Mouse (Mus musculus): ENCODE results near the gene Gm6096.

Gm6096 gene

GRCm38 (mm10) chr7:34235602-34236001 is 15.2 kb upstream of the Gm6096 start:
- no peak for DNase-seq (ENCODE audit: low spot score)

- DNase-seq (ENCODE audit: low spot score) = no peak
These were observed 12.8 kb upstream of the Gm6096 start for GRCm38 (mm10) chr7:34238086-34238485.

- no peak for DNase-seq (ENCODE audit: low spot score)
These were observed 8.7 kb upstream of the Gm6096 start for GRCm38 (mm10) chr7:34242176-34242575.

DNA sequence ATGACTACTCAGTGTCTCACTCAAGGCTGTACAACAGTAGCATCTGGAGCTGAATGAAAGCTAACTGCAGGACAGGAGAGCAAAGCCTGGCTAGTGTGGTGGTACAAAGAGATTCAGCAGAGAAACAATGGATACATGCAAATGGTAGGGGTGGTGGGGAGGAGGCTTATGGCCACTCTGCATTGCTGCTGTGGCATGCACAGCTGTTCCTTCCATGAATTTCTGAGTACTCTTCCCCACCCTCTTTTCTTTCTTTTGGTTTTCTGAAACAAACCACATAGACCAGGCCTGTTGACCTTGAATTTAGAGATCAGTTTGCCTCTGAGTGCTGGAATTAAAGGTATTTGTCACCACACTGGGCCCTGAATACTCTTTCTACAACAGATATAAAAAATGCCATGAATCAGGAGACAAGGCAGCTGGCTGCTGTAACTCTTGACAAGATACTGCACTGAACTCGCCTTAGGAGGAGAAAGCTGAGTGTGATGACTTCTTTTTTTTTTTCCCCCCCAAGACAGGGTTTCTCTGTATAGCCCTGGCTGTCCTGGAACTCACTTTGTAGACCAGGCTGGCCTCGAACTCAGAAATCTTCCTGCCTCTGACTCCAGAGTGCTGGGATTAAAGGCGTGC is 3.9 kb upstream of the Gm6096 start:
- DNase-seq (ENCODE audit: low spot score) = no peak

GRCm38 (mm10) chr7:34252030-34252429 is 1.2 kb downstream of the Gm6096 start:
- DNase-seq (ENCODE audit: low spot score) = peak; percentile 29

GRCm38 (mm10) chr7:34255137-34255536 is 4.3 kb downstream of the Gm6096 start:
- no peak for DNase-seq (ENCODE audit: low spot score)

GRCm38 (mm10) chr7:34255916-34256315 is 5.1 kb downstream of the Gm6096 start:
- no peak for DNase-seq (ENCODE audit: low spot score)

DNA sequence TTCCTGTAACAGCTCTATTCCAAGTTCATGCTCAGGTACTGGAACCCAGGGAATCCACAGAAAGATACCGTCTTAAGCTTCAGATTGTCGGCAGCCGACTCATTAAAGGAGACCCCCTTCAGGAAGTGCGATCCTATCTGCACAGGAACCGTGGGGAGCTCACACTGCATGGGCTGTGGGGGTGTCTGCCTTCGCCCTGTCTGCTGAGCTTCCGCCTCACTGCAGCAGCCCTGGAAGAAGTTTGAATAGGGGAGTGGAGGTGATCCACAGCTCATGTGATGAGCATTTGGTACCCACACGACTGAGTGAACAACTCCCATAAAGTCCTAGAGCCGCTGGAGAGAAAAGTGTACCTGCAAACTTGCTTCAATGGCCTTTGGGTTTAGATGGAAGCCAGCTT is 6.4 kb downstream of the Gm6096 start:
- DNase-seq (ENCODE audit: low spot score) = no peak

DNA sequence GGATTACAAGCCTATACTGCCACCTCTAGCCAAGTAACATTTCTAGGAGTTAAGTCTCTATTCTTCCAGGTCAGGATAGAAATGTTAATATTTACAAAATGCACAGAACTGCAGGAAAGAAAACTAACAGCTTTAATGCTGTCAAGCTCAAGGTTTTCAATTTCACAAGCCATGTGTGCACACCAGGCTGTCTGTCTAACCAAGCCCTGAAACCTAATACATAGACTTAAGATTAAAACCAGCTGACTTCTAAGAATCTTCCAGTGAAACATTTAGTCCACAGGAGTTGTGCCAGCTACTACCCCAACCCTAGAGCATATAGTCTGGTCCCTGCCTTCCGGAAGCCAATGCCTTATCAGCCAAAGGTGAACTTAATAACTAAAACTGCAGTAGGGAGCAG is 7.6 kb downstream of the Gm6096 start:
- no peak for DNase-seq (ENCODE audit: low spot score)

DNA sequence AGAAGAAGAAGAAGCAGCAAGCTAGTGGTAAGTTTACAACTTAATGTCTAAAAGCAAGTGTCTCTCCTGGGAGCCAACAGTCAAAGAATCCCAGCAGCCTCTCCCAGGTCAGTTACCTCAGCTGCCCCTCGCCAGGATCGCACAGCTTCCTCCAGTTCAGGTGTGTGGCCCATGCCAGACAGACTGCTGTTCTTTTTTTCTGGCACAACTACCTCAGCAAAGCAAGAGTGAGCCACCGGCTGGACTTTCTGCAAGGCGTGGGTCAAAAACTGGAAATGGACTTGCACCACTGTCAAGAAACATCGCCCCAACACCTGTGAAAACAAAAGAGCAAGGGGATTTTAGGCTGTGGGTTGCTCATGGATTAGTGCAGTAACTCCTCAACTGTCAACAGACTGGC is 12.6 kb downstream of the Gm6096 start:
- no peak for DNase-seq (ENCODE audit: low spot score)

DNA sequence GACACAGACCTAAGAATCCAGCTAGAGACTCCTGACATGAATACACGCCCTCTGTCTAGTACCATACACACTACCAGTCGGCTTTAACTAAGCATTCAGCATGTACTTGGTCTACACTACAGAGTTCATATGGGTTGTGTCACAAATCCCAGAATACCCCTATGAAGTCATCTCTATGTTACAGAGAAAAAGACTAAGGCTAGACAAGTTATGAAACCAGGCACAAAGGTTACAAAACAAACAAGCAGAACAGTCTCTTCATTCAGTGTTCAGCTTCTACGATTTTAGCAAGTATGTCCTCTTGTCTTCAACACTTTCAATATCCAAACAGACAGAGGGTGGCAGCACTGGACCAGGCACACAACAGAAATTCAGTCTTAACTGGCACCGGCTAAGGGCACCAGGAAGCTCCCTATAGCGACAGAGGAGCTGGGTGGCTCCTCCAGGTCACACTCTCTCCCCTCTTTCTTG is 15.1 kb downstream of the Gm6096 start:
- peak; percentile 55 for DNase-seq (ENCODE audit: low spot score)

DNA sequence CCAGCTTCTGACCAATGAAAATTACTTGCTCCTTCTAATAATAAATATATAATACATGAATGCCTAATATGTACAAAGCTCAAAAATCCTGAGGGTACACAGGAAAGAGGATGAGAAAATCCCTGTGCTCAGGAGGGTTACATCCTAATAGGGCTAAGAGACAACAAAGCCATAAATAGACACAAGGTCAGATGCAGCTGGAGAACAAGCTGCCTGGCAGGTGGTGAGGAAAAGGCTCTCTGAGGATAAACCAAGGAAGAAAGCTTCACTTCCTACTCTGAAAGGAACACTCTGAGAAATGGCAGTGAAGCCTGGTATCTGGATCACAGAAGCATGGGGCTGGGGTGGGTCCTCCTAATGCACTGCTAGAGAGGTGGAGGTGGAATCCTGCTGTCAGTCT is 15.6 kb downstream of the Gm6096 start:
- DNase-seq (ENCODE audit: low spot score) = no peak

DNA sequence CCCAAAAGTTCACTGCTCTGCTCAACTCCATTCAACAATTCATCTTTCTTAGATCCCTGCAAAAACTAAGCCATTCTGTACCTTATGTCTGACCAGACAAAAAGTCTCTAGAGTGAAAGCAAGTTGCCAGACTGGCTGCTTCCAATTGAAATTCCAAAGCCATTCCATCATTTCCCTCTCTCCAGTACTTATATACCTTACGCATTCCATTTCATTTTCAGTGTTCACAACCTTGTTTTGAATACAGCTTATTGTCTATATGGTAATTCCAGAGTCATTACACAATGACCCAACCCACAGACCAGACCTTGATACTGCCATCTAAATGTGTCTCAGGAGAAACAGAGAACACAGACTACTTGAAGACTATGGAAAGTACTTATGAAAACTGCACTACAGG is 17.6 kb downstream of the Gm6096 start:
- DNase-seq (ENCODE audit: low spot score) = no peak

DNA sequence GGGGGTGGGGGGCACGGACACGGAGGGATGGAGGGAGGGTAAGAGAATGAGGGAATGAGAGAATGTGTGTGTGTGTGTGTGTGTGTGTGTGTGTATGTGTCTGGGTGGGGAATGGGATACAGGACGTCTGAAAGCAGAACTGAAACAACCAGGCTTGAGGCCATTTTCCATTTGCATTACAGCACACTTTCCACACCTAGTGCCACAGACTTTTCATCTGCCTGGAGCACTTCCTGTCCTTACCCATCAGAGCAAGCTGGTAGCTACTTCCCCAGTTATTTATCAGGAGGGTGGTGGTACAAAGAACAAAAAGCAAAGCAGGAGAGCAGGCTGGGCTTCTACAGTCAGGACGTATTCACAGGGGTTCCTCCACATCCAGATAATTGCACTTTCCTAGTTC is 21.6 kb downstream of the Gm6096 start:
- DNase-seq (ENCODE audit: low spot score) = no peak

GRCm38 (mm10) chr7:34276066-34276465 is 25.2 kb downstream of the Gm6096 start:
- no peak for DNase-seq (ENCODE audit: low spot score)

DNA sequence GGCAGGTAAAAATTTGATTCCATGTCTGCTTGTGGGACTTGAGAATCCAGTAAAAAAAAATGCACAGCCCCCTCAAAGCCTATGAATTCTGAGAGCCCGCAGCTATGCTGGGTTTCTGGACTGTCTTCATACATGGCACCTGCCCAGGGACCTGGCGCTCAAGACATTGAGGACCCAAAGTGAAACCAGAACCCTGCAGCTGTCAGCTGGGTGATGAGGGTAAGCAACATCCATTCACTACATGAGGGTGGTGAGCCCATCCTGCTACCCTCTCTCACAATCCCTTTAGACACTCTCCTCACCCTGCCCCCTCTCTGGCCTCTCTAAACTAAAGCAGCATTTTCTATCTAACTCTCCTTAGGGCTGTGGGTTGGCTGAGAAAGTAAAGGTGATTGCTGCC is 26.8 kb downstream of the Gm6096 start:
- no peak for DNase-seq (ENCODE audit: low spot score)

DNA sequence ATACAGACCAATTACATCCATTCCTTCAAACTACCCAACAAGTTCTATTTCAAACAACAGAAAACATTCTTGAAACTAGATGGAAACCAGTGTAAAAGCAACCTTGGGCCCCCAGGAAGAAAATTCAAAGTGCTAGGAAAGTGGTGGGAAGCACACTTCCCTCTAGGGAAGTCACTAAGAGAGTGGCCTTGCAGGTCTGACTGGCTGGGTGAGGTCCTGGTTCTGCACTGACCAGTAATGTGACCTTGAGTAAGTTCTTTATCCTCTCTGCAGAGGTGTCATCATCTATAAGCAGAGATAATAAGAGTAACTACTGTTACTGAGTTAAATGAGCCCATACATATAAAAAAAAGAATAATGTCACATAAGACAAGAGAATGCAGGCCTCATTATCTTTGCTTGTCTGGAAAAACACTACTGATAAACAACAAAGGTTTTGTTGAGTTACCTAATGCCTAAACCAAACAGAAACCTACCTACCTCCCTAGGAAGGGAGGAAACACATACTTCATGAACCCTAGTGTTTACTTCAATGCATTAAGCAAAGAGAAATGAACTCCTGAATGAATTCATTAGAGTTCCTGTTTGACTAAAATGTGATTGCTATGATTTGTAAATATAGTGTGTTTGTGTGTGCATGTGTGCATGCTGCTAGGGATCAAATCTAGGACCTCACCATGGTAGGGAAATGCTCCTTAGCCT is 39.8 kb downstream of the Gm6096 start:
- DNase-seq (ENCODE audit: low spot score) = no peak

- DNase-seq (ENCODE audit: low spot score) = no peak
These were observed 40.4 kb downstream of the Gm6096 start for GRCm38 (mm10) chr7:34291265-34291664.

DNA sequence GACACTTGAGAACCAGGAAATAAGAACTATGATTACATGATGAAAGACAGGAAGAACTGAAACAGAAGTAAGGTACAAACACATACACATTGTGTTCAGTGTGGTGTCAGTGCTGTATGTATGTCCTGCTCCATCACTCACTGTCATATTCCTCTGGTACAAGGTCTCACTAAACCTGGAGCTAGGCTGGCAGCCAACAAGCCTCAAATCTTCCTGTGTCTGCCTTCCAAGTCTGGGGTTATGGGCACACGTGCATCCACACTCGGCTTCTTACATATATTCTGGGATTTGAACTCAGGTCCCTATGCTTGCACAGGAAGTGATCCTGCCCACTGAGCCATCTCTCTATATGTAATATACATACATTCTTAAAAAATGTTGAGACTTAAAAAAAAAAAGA is 41.8 kb downstream of the Gm6096 start:
- no peak for DNase-seq (ENCODE audit: low spot score)

GRCm38 (mm10) chr7:34296124-34296523 is 45.3 kb downstream of the Gm6096 start:
- no peak for DNase-seq (ENCODE audit: low spot score)

DNA sequence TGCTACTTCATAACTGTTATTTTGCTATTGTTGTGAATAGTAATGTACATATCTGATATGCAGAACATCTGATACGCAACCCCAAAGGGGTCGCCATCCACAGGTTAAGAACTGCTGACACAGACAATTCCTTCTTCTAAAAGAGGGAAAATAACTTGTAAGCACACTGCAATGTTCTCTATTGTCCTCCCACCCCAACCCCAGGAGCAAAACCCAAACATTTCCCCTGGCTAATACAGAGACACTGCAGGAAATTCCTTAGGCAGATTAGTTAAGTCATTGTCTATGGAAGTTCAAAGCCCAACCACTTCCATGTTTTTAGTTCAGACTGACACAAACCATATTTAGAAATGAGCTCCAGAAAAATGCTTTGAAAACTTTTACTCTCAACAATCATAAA is 48.0 kb downstream of the Gm6096 start:
- no peak for DNase-seq (ENCODE audit: low spot score)

Measured in embryo, embryonic 10.5 days (tissue).